Mouse (Mus musculus) CD4-positive, CD25-positive, alpha-beta regulatory T cell, adult 2 months (primary cell): ENCODE measurements at regions not wholly inside any gene's neighbourhood (a gene's known extent, or its start where the extent isn't known, plus 50 kb on each side); places are given as distances from the start of the nearest gene placed in this dataset.

Source experiments
- DNase-seq: peaks from one replicate; pipeline ENCODE4 v3.0.0-alpha.2; 2012; ENCODE audit warnings: low read depth, low spot score

DNA sequence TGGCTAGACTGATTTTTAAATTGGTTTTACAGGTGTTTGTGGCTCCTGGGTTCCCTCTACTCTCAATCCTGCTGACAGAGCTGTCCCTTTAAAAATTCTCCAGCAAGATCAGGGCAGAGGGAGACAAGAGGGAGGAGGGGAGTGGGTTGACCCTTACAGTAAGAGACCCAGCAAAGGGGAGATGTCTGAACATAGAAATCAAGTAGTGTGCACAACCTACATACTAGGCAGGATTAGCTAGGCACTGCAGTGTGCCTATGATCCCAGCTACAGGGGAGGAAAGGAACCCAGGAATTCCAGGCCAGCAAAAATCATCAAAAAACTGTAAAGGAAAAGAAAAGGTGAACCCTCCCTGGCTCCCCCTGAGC is 113.2 kb upstream of the Thy1 start:
- no peak for DNase-seq

- no peak for DNase-seq
Measured at GRCm38 (mm10) chr9:43930476-43930875, 112.7 kb upstream of the Thy1 start.

GRCm38 (mm10) chr9:43934012-43934690 is 109.0 kb upstream of the Thy1 start:
- DNase-seq: no peak

DNA sequence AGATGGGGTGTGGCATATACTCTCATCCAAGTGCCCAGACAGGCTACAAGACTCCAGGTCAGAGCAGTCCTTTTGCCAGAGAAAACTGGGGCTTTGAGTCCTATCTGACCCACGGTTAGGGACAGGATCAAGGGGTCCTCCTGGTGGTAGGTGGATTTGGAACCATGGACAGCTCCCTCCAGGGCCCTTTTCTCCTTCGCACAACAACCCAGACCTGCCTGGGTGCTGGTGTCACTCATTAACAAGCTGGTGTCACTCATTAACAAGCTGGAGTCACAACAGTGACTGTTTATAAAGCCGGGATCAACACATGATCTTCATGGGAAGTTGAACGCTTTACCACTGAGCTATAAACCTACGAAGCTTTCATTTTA is 108.5 kb upstream of the Thy1 start:
- no peak for DNase-seq

GRCm38 (mm10) chr9:43939336-43939735 is 103.8 kb upstream of the Thy1 start:
- DNase-seq: no peak

DNA sequence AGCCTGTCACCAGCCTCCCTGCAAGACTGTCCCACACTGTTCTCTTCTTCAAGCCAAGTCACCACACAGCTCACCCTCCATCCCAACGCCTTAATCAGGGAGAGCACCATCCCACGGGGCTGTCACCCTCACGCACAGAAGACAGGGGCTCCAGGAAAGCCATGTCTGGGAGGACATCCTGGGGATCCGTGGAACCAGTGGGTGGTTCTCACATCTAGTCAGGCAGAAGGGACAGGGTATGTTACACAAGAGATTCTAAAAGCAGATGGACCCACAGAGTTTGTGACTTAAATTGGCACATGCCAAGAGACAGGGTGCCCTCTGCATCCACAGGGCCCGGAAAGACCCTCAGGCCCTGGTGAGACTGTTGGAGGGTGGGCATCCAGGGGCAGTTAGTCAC is 101.0 kb upstream of the Thy1 start:
- no peak for DNase-seq

DNA sequence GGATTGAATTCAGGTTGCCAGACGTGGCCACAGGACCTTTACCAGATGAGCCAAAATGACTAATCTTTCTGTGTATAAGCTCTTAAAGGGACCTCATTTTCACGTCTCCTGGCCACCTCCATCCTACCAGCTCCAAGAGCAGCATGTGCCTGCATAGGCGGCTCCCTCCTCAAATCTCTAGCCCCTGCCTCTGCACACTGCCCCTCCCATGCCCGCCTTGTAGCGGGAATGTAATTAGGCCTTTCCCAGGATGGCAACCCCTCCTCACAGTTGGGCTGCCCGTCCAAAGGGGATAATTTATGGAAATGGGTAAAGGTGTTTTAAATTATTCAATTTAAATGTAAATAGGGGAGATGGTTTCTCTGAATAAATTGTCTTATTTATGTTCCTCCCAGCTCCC is 99.7 kb upstream of the Thy1 start:
- no peak for DNase-seq

DNA sequence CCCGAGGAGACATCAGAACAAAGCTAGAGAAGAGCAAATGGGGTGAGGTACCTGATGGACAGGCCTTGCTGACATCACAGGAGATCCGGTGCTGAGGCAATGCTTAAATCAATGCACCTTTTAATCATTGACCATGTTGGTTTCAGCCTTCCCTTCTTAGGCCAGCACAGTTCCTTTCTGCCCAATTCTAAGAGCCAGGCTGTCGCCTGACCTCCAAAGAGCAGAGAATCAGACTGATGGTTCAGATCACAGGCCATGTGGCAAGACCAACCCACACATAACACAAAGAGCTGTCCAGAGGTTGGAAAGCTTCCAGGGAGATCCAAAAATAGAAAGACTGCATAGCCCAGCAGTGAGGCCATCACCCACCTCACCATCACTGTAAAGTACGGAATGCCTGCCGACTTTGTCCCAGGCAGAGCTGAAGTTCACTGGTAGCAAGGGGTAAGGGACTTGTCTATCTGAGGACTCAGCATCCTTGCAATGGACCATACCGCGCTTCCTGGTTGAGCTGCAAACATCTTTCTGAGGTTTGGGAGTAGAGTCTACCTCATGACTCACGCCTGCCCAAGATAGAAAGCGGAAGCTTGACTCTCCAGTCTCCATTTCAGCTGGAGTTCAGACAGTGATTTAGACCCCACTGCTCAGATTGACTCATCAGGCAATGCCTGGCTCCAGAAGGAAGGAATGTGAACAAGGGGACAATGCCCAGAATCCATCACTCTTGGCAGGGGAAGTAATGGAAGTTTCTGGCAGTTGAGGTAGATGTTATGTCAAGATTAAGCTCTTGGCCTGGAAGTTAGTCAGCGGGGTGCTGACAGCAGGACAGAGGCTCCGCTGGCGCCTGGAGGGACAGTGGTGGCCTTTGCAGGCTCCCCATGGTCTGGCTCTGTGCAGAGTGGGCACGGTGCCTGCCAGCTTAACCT is 98.1 kb upstream of the Thy1 start:
- no peak for DNase-seq

DNA sequence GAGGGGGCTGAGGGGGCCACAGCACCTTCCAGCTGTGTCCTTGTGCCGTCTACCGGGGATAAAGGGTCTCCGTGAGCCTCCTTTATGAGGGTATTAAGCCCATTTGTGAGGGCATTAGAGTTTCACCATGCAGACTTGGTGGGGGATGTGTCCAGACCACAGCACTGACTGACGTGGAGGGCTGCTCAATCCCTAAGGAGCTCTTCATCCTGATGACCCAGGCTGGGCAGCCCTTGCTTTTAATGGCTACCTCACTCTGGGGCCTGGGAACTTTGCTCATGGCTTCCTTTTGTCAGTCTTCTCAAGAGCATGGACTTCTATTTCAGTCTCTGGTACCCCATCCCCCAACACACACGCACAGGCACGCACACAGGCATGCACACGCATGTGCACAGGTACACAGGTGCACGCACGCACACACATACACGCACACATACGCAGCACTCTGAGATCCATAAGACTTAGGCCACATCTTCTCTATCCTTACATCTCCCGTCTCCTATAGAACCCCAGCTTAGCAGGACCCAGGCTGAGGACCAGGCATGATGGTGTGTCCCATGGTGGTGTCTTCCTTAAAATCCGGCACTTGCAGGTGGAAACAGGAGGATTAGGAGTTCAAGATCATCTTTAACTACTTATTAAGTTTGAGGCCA is 97.1 kb upstream of the Thy1 start:
- no peak for DNase-seq

- DNase-seq: no peak
Measured at GRCm38 (mm10) chr9:43947089-43947488, 96.1 kb upstream of the Thy1 start.

DNA sequence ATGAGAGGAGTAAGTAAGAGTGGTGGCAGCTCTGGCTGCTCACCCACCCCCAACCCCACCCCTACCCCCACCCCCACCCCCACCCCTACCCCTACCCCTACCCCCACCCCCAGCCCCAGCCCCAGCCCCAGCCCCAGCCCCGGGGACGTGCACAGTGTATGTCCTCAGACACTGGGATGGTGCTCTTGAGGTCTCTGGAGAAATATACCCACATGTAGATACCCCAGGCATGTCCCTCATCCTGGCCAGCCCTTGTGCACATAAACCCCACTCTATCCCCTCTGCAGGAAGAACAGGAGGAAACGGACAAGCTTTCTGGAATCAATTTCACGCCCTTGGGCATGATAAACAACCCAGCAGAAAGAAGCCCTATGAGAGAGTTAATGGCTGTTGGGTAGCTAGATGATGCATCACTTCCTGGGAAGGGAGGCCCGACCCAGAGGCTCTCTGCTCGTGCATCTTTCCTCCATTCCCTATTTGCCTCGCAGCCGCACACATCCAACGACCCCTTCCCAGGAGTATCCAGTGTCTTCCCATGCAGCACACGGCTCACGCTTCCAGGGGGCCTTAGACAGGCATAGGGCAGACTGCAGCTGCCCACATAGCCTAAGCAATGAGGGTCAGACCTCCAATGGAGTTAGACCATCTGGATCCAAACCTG is 95.6 kb upstream of the Thy1 start:
- no peak for DNase-seq

DNA sequence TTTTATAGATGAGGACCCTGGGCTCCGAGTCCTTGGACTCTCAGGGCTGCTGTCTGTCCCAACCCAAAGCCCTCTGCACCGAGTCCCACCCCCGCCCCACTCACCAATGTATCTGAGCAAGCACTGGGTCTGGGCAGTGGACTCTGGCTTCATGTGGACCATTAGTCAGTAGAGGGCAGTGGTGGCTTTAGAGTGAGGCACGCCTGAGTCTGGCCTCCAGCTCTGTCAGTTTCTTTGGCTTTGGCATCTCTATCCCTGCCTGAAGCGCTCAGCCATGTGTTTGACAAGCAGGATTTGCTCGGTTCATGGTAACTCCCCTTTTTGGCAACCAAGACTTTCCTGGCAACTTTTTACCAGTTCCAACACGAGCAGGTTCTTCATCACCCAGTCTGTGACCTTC is 90.1 kb upstream of the Thy1 start:
- no peak for DNase-seq

DNA sequence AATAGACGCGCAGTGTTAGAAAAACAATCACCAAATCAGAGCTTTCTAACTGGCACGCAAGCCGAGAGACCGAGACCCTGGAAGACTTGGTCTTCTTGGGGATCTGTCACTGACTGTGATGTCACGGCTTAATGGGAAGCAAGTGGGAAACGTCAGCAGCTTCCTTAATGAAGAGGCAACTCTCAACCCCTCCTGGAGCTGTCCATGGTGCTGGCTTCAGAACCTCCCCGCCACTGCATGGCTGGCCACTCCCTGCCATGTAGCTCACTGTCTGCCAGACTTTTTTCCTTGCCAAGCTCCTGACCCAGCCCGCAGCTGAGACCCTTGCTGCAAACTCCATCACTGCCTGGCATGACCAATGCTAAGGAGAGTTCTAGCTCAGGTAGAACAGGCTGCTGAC is 83.6 kb upstream of the Thy1 start:
- DNase-seq: peak; percentile 44

- DNase-seq: no peak
Measured at GRCm38 (mm10) chr9:43961431-43961830, 81.8 kb upstream of the Thy1 start.

- DNase-seq: no peak
Measured at GRCm38 (mm10) chr9:43965171-43965570, 78.0 kb upstream of the Thy1 start.

- DNase-seq: no peak
Measured at GRCm38 (mm10) chr9:43965811-43966210, 77.4 kb upstream of the Thy1 start.

- no peak for DNase-seq
Measured at GRCm38 (mm10) chr9:43970043-43970795, 73.0 kb upstream of the Thy1 start.

- DNase-seq: no peak
Measured at GRCm38 (mm10) chr9:43970858-43971257, 72.3 kb upstream of the Thy1 start.

DNA sequence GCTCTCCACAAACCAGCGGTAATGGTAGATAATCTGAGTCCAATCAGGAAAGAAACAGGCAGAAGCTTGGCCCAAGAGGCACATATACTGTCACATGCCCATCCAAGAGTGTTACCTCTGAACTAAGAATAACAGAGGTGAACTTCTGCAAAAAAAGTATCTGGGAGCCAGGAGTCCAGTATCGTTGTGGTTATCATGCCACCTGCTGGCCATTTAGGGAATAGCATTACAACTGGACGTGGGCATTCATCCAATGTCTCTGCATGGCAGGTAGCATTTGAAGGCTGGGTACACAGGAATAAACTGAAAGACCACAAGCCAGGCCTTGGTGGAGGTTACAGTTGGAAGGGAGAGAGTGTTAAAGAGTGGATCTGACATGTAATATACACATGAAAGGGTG is 70.9 kb upstream of the Thy1 start:
- peak; percentile 81 for DNase-seq

- DNase-seq: peak; percentile 62
Measured at GRCm38 (mm10) chr9:43975405-43975804, 67.8 kb upstream of the Thy1 start.

- peak; percentile 30 for DNase-seq
Measured at GRCm38 (mm10) chr9:43976366-43976765, 66.8 kb upstream of the Thy1 start.
